Mouse (Mus musculus): ENCODE results near the gene Eras. TPM values are rescaled to one million over a fixed set of nuclear protein-coding genes. Genes with fewer than 3 reads are reported as not detected.
"Not testable (repeated sequence)": the region's sequence is repeated elsewhere in the genome, so short reads cannot be mapped to it uniquely, and the experiment has no call there.

The Eras gene
- polyA plus RNA-seq, 1 experiment from 2014 or later, result not detected

DNA sequence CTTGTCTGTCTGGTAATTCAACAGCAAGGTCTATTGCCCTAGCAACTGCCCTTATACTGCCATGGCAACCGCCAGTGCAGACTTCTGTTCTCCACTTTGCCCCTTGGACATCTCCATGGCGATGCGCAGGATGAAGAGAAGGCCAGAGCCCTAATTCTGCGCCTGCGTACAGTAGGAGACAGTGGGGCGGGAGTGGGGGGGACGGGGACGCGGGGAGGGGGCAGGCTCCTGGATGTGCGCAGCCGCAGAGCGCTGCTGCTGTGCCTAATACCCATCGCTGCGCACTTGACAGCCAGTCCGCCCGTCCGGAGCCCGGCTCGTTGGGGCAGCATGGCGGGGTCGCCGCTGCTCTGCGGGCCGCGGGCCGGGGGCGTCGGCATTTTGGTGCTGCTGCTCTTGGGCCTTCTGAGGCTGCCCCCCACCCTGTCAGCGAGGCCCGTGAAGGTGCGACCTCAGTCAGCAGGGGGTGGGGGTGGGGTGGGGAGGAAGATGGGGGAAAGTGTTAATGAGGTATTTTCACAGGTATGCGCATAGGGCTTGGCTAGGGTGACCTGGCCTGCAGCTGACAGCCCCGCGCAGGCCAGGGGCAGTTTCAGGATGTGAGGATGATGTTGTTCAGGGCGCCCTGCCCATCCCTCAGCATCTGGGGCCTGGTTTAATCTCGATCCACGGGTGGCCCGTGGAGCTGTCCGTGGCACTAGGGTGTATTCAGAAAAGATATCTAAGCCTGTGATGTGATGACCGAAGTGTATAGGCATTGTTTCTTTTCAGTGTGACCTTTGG is 8.6 kb downstream of the Eras start, which contains the start of gene Pcsk1n:
Gene Pcsk1n, plus strand, starts transcription at position 222 of the 783 bp plus-strand sequence.
- 0 out of 2 replicates have a peak within 1 kb of the TSS, but pooled peaks have one; percentile 9 for H3K4me3 ChIP-seq (replicated peaks; ENCODE audit: low read depth, low read length)
- WGBS, result 26% methylated on average over 40 of the region's 40 CpGs

DNA sequence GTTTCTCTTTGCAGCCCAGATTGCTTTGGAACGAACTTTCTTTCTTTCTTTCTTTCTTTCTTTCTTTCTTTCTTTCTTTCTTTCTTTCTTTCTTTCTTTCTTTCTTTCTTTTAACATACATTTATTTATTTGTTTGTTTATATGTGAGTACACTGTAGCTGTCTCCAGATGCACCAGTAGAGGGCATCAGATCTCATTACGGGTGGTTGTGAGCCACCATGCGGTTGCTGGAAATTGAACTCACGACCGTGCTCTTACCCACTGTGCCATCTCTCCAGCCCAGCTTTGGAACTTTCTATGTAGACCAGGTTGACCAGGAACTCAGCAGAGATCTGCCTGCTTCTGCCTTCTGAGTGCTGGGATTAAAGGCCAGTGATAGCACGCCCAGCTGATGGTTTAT is 10.4 kb downstream of the Eras start:
- not testable (repeated sequence) for H3K9me3 ChIP-seq (replicated peaks; ENCODE audit: low read length); H3K27me3 ChIP-seq (ENCODE audit: insufficient read depth, low read length); H3K4me1 ChIP-seq (replicated peaks; ENCODE audit: insufficient read depth, low read length); H3K4me2 ChIP-seq (ENCODE audit: low read length); ATAC-seq (replicated peaks; ENCODE audit: low FRiP score, low read depth); H3K27ac ChIP-seq; H3K36me3 ChIP-seq (ENCODE audit: insufficient read depth, low read length); DNase-seq (ENCODE audit: low spot score); H3K4me3 ChIP-seq (replicated peaks; ENCODE audit: low read depth, low read length); H3K9ac ChIP-seq (ENCODE audit: low read depth, low read length)
- 73% methylated on average over 6 of the region's 6 CpGs for WGBS
- TF ChIP-seq CTCF (IDR thresholded peaks at IDR 0.05; ENCODE audit: low read depth), result peak; percentile 18; the same call in 1 of the 2 replicates

More for the DNA sequence above, 8.6 kb downstream of the Eras start, which contains the start of gene Pcsk1n:
- Histone ChIP-seq H3K9ac (ENCODE audit: low read depth, low read length) (no peak within 1 kb of the TSS), H3K27me3 (ENCODE audit: insufficient read depth, low read length) (peaks cover 14% of the 10 kb centered on the region; the same call in 1 of the 2 replicates), H3K9me3 (replicated peaks; ENCODE audit: low read length) (no peaks in the 10 kb centered on the region), H3K27ac (no peak within 1 kb of the TSS), H3K4me2 (ENCODE audit: low read length) (peak within 1 kb of the TSS; percentile 27; the same call in 1 of the 2 replicates), H3K4me1 (replicated peaks; ENCODE audit: insufficient read depth, low read length) (no peaks in the 10 kb centered on the region), H3K36me3 (ENCODE audit: insufficient read depth, low read length) (no peaks in the 10 kb centered on the region)
- DNase-seq (ENCODE audit: low spot score) (no peak), ATAC-seq (replicated peaks; ENCODE audit: low FRiP score, low read depth) (no peak)
- no peak for TF ChIP-seq CTCF (IDR thresholded peaks at IDR 0.05; ENCODE audit: low read depth)

DNA sequence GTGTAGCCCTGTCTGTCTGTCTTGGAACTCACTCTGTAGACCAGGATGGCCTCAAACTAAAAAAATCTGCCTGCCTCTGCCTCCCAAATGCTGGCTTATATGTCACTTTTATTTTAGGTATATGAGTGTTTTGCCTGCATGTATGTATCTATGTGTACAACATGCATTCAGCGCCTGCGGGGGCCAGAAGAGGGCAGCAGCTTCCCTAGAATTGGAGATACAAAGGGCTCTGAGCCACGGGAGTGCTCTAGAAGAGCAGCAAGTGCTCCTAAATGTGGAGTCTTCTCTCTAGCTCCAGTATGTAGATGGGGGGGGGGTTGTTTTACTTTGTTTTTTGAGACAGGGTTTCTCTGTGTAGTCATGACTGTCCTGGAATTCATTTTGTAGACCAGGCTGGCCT is 12.7 kb downstream of the Eras start:
- DNase-seq (ENCODE audit: low spot score); ATAC-seq (replicated peaks; ENCODE audit: low FRiP score, low read depth): not testable (repeated sequence)

DNA sequence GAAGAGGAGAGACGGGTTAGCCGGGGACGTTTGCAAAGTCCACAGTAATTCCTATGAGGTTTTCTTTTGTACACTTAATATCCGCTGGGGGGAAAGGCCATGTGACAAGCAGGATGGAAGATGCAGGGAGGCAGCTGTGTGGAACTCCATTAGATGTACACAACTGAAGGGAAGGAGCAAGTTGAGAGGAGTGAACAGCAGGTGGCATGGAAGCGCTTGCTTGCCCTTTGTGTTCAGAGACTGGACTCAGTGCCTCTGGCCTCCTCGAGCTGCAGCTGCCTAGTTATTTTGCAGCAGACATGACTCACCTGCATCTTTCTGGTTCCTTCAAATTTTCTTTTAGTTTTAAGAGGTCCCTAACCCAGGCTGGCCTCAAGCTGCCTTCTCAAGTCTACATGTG is 17.9 kb downstream of the Eras start:
- Histone ChIP-seq H3K27ac (no peak overlapping the region), H3K4me3 (replicated peaks; ENCODE audit: low read depth, low read length) (no peak overlapping the region), H3K9ac (ENCODE audit: low read depth, low read length) (no peak overlapping the region), H3K36me3 (ENCODE audit: insufficient read depth, low read length) (no peaks in the 10 kb centered on the region), H3K27me3 (ENCODE audit: insufficient read depth, low read length) (no peaks in the 10 kb centered on the region), H3K4me2 (ENCODE audit: low read length) (no peak overlapping the region), H3K9me3 (replicated peaks; ENCODE audit: low read length) (no peaks in the 10 kb centered on the region), H3K4me1 (replicated peaks; ENCODE audit: insufficient read depth, low read length) (no peaks in the 10 kb centered on the region)
- 63% methylated on average over 6 of the region's 6 CpGs for WGBS
- TF ChIP-seq CTCF (IDR thresholded peaks at IDR 0.05; ENCODE audit: low read depth), result no peak
- no peak for ATAC-seq (replicated peaks; ENCODE audit: low FRiP score, low read depth)
- no peak for DNase-seq (ENCODE audit: low spot score)

More for the DNA sequence above, 12.7 kb downstream of the Eras start:
- not testable (repeated sequence) for H3K36me3 ChIP-seq (ENCODE audit: insufficient read depth, low read length); H3K27me3 ChIP-seq (ENCODE audit: insufficient read depth, low read length); H3K4me1 ChIP-seq (replicated peaks; ENCODE audit: insufficient read depth, low read length); H3K9ac ChIP-seq (ENCODE audit: low read depth, low read length); H3K4me2 ChIP-seq (ENCODE audit: low read length); H3K4me3 ChIP-seq (replicated peaks; ENCODE audit: low read depth, low read length); H3K27ac ChIP-seq; H3K9me3 ChIP-seq (replicated peaks; ENCODE audit: low read length)
- WGBS, result 36% methylated on average over 3 of the region's 3 CpGs
- peak; percentile 49 for TF ChIP-seq CTCF (IDR thresholded peaks at IDR 0.05; ENCODE audit: low read depth)

DNA sequence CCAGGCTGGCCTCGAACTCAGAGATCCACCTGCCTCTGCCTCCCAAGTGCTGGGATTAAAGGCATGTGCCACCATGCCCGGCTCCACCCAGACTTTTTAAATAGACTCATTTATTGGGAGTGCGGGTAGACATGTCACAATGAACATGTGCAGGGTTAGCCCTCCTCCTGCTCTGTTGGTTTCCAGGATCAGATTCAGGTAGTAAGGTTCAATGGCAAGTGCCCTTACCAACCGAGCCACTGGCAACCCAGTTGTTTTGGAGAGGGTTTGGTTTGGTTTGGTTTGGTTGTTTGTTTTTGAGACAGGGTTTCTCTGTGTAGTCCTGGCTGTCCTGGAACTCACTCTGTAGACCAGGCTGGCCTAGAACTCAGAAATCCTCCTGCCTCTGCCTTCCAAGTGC is 19.2 kb downstream of the Eras start, which contains the start of gene Gm10490:
Gene Gm10490, plus strand, starts transcription at position 301 of the 400 bp plus-strand sequence.
- not testable (repeated sequence) for H3K27ac ChIP-seq; H3K27me3 ChIP-seq (ENCODE audit: insufficient read depth, low read length); DNase-seq (ENCODE audit: low spot score); ATAC-seq (replicated peaks; ENCODE audit: low FRiP score, low read depth); H3K9ac ChIP-seq (ENCODE audit: low read depth, low read length); H3K4me2 ChIP-seq (ENCODE audit: low read length); H3K4me3 ChIP-seq (replicated peaks; ENCODE audit: low read depth, low read length); H3K36me3 ChIP-seq (ENCODE audit: insufficient read depth, low read length); H3K4me1 ChIP-seq (replicated peaks; ENCODE audit: insufficient read depth, low read length); H3K9me3 ChIP-seq (replicated peaks; ENCODE audit: low read length)
- 81% methylated on average over 4 of the region's 4 CpGs for whole genome bisulfite sequencing

DNA sequence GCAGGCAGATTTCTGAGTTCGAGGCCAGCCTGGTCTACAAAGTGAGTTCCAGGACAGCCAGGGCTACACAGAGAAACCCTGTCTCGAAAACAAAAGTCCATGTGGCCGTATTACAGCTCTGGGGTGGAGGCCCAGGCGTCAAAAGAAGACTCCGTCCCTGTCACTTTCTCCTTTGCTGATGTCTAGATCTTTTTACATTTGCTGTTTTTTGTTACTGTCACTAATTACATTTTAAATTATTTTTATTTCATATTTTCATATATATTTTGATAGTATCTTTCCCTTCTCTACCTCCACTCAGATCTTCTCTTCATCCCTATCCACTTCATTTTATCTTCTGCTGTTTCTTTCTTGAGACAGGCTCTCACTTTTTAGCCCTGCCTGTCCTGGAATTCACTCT is 20.7 kb downstream of the Eras start, which contains the start of gene Gm10491:
Gene Gm10491, minus strand, starts transcription at position 101 of the 400 bp plus-strand sequence.
- Histone ChIP-seq H3K4me1 (replicated peaks; ENCODE audit: insufficient read depth, low read length) (no peaks in the 10 kb centered on the region), H3K9ac (ENCODE audit: low read depth, low read length) (no peak within 1 kb of the TSS), H3K4me2 (ENCODE audit: low read length) (no peak within 1 kb of the TSS), H3K4me3 (replicated peaks; ENCODE audit: low read depth, low read length) (no peak within 1 kb of the TSS), H3K36me3 (ENCODE audit: insufficient read depth, low read length) (no peaks in the 10 kb centered on the region), H3K27me3 (ENCODE audit: insufficient read depth, low read length) (no peaks in the 10 kb centered on the region), H3K27ac (no peak within 1 kb of the TSS), H3K9me3 (replicated peaks; ENCODE audit: low read length) (no peaks in the 10 kb centered on the region)
- TF ChIP-seq CTCF (IDR thresholded peaks at IDR 0.05; ENCODE audit: low read depth), result no peak
- 83% methylated on average over 5 of the region's 5 CpGs for WGBS
- DNase-seq (ENCODE audit: low spot score) (no peak), ATAC-seq (replicated peaks; ENCODE audit: low FRiP score, low read depth) (no peak)
